Mouse (Mus musculus): Measurements from ENCODE around the gene Fam129a.

The Fam129a gene

GRCm38 (mm10) chr1:151570981-151571837 lies at the start of gene Fam129a:
Fam129a (plus strand) TSS chr1:151571186.
- in situ Hi-C loops (cut with MboI; ENCODE audit: unreplicated experiment in 2 of 2), result loop anchor here in 1 of 2 experiments (25.0 kb wide), 2 partner anchors 241 to 791 kb away; no protein-coding TSS in a partner anchor

- in situ Hi-C loops (cut with MboI; ENCODE audit: unreplicated experiment in 2 of 2), result no loop called here
These were observed 44.3 kb upstream of the Fam129a start for GRCm38 (mm10) chr1:151526701-151527100.

- in situ Hi-C loops (cut with MboI; ENCODE audit: unreplicated experiment in 2 of 2), result no loop called here
These were observed 27.0 kb upstream of the Fam129a start for GRCm38 (mm10) chr1:151543796-151544477.

GRCm38 (mm10) chr1:151544581-151544980 lies 26.4 kb upstream of the Fam129a start:
- in situ Hi-C loops (cut with MboI; ENCODE audit: unreplicated experiment in 2 of 2), result no loop called here

- in situ Hi-C loops (cut with MboI; ENCODE audit: unreplicated experiment in 2 of 2), result no loop called here
These were observed 25.4 kb upstream of the Fam129a start for GRCm38 (mm10) chr1:151545571-151545970.

GRCm38 (mm10) chr1:151548896-151549610 lies 21.9 kb upstream of the Fam129a start:
- in situ Hi-C loops (cut with MboI; ENCODE audit: unreplicated experiment in 2 of 2), result no loop called here

- in situ Hi-C loops (cut with MboI; ENCODE audit: unreplicated experiment in 2 of 2), result loop anchor here in 1 of 2 experiments (25.0 kb wide), 2 partner anchors 263 to 813 kb away; no protein-coding TSS in a partner anchor
These were observed 21.2 kb upstream of the Fam129a start for GRCm38 (mm10) chr1:151549794-151550193.

GRCm38 (mm10) chr1:151550587-151551479 lies 20.2 kb upstream of the Fam129a start:
- in situ Hi-C loops (cut with MboI; ENCODE audit: unreplicated experiment in 2 of 2), result loop anchor here in 1 of 2 experiments (25.0 kb wide), 2 partner anchors 261 to 811 kb away; no protein-coding TSS in a partner anchor

- in situ Hi-C loops (cut with MboI; ENCODE audit: unreplicated experiment in 2 of 2), result loop anchor here (10.0 to 25.0 kb wide), 4 partner anchors 224 to 804 kb away; no protein-coding TSS in a partner anchor
These were observed 10.4 kb upstream of the Fam129a start for GRCm38 (mm10) chr1:151560536-151560935.

GRCm38 (mm10) chr1:151563401-151563800 lies 7.6 kb upstream of the Fam129a start:
- in situ Hi-C loops (cut with MboI; ENCODE audit: unreplicated experiment in 2 of 2), result loop anchor here (10.0 to 25.0 kb wide), 4 partner anchors 221 to 801 kb away; no protein-coding TSS in a partner anchor

GRCm38 (mm10) chr1:151563893-151564292 lies 7.1 kb upstream of the Fam129a start:
- in situ Hi-C loops (cut with MboI; ENCODE audit: unreplicated experiment in 2 of 2), result loop anchor here (10.0 to 25.0 kb wide), 4 partner anchors 221 to 801 kb away; no protein-coding TSS in a partner anchor

GRCm38 (mm10) chr1:151564377-151564776 lies 6.6 kb upstream of the Fam129a start:
- in situ Hi-C loops (cut with MboI; ENCODE audit: unreplicated experiment in 2 of 2), result loop anchor here (10.0 to 25.0 kb wide), 4 partner anchors 220 to 800 kb away; no protein-coding TSS in a partner anchor

- in situ Hi-C loops (cut with MboI; ENCODE audit: unreplicated experiment in 2 of 2), result loop anchor here (5.0 to 25.0 kb wide), 5 partner anchors 134 to 796 kb away; no protein-coding TSS in a partner anchor
These were observed 2.3 kb upstream of the Fam129a start for GRCm38 (mm10) chr1:151568682-151569081.

GRCm38 (mm10) chr1:151571838-151572578 lies 1.0 kb downstream of the Fam129a start:
- in situ Hi-C loops (cut with MboI; ENCODE audit: unreplicated experiment in 2 of 2), result loop anchor here in 1 of 2 experiments (25.0 kb wide), 2 partner anchors 240 to 790 kb away; no protein-coding TSS in a partner anchor

GRCm38 (mm10) chr1:151572601-151573320 lies 1.8 kb downstream of the Fam129a start:
- in situ Hi-C loops (cut with MboI; ENCODE audit: unreplicated experiment in 2 of 2), result loop anchor here in 1 of 2 experiments (25.0 kb wide), 2 partner anchors 240 to 790 kb away; no protein-coding TSS in a partner anchor

- in situ Hi-C loops (cut with MboI; ENCODE audit: unreplicated experiment in 2 of 2), result no loop called here
These were observed 9.4 kb downstream of the Fam129a start for GRCm38 (mm10) chr1:151580200-151580982.

GRCm38 (mm10) chr1:151581454-151581853 lies 10.5 kb downstream of the Fam129a start:
- in situ Hi-C loops (cut with MboI; ENCODE audit: unreplicated experiment in 2 of 2), result no loop called here
